Mouse (Mus musculus): Measurements from ENCODE around the gene Sptb.

Gene Sptb

GRCm38 (mm10) chr12:76673794-76674222, 36.5 kb downstream of the Sptb start:
- no peak for DNase-seq (ENCODE audit: low read depth, low spot score)

DNA sequence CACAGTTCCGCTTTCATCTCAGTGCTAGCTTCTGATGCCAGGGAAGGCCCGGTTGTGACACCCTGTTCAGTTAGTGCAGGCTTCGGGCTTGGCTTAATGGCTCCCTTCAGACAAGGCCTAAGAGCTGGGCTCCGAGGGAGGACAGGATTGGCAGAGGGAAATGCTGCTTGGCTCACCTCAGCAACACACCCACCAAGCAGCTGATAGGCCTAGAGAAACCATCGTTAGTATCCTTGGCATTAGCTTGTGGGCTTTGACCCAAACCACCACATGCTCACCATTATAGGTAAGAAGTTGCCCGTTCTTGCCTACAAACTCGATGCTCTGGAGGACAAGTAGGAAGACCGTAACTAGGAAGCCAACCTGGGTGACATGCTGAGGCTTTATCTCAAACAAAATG, 38.3 kb downstream of the Sptb start:
- DNase-seq (ENCODE audit: low read depth, low spot score), result no peak

GRCm38 (mm10) chr12:76670533-76671086, 39.7 kb downstream of the Sptb start:
- peak; percentile 52 for DNase-seq (ENCODE audit: low read depth, low spot score)

DNA sequence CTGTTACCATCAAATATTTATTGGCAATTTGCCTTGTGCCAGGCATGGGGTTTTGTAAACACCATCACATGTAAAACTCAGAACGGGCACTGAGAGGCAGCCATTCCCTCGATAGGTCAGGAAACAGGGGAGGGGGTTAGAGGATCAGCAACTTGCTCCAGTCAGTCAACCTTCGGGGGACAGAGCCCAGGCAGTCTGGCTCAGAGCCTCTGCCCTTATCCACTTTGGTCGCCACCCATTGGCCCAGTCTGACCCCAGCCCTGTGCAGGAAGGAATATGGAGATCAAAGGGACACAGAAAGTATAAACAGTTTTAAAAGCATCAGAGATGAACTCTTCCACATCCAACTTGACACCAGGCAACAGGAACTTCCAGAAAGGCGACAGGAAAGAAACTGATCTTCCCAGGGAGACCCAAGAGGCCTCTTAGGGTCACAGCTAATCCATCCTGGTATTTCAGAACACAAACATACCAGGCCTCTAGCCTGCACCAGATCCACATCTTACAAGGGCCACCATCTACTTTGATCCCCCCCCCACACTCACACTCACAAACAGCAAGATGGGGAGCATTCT, 40.3 kb downstream of the Sptb start:
- DNase-seq (ENCODE audit: low read depth, low spot score), result no peak

DNA sequence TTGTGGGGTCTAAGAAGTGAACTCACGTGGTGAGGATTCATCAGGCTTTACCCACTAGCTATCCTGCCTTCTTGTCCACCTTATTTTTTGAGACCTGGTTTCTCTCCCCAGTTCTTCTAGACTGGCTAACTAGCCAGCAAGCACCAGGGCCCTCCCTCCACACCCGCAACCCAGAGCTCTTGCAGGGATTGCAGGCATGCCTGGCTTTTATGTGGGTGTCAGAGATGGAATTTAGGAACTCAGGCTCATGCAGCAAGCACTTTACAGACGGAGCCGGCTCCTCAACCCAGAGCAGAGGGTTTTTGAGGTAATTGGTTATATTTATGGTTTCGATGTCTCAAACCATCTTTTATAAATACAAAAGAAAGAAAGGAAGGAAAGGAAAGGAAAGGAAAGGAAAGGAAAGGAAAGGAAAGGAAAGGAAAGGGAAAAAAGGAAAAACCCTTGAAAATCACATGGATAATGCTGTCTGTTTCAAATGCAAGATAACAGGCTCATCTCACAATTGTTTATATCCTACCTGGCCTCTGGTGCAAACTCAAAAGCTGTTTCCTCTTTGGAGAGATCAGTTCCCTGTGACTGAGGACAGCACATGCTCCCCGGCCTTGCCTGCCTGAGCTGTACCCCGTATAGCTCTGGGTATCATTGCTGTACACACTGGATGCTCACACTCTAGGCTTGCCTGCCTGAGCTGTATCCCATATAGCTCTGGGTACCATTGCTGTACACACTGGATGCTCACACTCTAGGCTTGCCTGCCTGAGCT, 41.5 kb downstream of the Sptb start:
- DNase-seq (ENCODE audit: low read depth, low spot score), result no peak

GRCm38 (mm10) chr12:76651788-76652345, 58.5 kb downstream of the Sptb start:
- DNase-seq (ENCODE audit: low read depth, low spot score), result peak; percentile 81

GRCm38 (mm10) chr12:76649708-76650687, 60.3 kb downstream of the Sptb start:
- peak; percentile 81 for DNase-seq (ENCODE audit: low read depth, low spot score)

- no peak for DNase-seq (ENCODE audit: low read depth, low spot score)
These were observed 64.9 kb downstream of the Sptb start for GRCm38 (mm10) chr12:76645222-76646110.

GRCm38 (mm10) chr12:76643679-76644078, 66.7 kb downstream of the Sptb start:
- no peak for DNase-seq (ENCODE audit: low read depth, low spot score)

DNA sequence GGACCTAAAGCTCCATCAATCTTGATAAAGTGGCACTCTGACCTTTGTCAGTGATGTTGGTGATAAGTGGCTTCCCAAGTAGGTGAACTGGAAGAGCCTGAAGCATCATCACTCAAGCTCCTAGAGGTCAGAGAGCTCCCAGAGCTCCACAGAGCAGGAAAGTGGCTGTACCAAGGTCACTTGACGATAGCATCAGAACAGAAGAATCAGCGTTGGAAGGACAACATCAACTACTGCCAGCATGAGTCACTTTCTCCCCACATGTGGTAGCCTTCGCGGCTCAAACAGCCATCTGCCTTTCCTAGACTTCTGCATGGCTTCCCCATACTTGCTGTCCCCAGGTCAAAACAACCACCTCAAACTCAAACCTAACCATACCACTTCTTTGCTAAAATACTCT, 67.7 kb downstream of the Sptb start:
- no peak for DNase-seq (ENCODE audit: low read depth, low spot score)

- no peak for DNase-seq (ENCODE audit: low read depth, low spot score)
These were observed 69.7 kb downstream of the Sptb start for GRCm38 (mm10) chr12:76640620-76641019.

DNA sequence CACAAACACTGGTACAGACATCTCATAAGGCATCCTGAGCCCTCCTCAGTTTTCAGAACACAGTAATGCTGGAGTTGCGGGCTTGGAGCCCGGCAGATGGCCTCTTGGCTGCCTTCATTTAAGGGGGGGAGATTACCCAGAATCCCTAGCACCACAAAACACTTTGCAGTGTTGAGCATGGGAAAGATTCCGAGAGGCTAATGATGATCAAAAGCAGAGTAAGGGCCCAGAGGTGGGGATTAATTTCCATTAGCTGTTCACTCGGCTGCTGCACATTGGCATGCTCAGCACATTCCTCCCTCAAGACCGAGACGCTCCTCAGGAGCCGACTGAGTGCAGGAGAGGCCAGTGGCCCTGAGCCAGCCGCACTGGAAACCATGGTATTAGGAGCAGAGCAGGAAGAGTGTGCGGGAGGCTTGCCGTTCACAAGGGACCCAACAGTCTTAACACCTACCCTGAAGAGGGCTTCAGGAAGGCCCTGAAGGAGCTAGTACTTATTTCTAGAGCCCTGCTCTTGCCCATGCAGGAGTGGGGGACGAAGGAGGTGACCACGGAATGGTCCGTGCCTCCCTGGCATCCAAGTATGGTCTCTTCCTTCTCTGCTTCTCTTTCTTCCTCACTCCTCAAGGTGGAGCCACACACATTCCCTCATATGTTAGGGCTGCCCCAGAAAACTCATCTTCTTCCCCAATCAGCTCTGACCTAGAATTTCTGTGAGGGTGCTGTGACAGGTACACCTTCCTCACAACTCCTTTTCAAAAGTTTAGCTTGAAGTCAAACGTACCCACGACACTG, 75.3 kb downstream of the Sptb start:
- peak; percentile 61 for DNase-seq (ENCODE audit: low read depth, low spot score)

- DNase-seq (ENCODE audit: low read depth, low spot score), result no peak
These were observed 87.0 kb downstream of the Sptb start for GRCm38 (mm10) chr12:76623374-76623773.

GRCm38 (mm10) chr12:76619847-76620246, 90.5 kb downstream of the Sptb start:
- no peak for DNase-seq (ENCODE audit: low read depth, low spot score)

- no peak for DNase-seq (ENCODE audit: low read depth, low spot score)
These were observed 92.2 kb downstream of the Sptb start for GRCm38 (mm10) chr12:76618175-76618574.

DNA sequence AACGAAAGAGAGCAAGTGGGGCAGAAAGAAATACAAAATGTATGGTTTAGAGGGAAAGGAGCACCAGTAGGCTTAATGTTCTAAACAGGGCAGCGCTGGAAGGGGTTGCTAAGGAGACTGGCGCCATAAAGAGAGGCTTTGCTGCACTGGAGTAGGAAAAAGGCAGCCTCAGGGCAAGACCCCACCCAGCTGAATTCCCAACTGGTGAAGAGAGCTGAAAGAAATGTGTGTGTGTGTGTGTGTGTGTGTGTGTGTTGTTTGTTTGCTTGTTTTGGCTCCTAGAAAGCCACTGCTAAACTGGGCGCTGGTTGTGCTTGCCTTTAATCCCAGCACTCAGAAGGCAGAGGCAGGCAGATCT, 94.8 kb downstream of the Sptb start:
- DNase-seq (ENCODE audit: low read depth, low spot score), result no peak

- DNase-seq (ENCODE audit: low read depth, low spot score), result no peak
These were observed 95.3 kb downstream of the Sptb start for GRCm38 (mm10) chr12:76614868-76615579.

DNA sequence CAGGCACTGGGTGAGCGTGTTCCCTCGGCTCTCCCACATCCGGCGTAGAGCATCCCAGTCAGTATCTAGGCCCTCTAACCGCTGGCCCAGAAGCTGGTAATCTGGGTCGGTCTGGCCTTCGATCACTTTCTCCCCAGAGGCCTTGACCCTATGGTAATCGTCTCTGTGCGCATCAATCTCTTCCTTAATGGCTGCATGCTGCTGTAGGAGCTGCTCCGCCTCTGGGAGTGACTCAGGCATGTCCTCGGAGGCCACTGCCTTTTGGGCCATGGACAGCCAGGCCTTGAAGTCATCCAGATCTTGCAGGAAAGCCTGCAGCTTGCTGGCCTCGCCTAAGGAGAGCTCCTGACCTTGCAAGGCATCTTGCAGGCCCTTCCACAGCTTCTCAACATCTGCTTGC, 97.7 kb downstream of the Sptb start:
- DNase-seq (ENCODE audit: low read depth, low spot score), result no peak

DNA sequence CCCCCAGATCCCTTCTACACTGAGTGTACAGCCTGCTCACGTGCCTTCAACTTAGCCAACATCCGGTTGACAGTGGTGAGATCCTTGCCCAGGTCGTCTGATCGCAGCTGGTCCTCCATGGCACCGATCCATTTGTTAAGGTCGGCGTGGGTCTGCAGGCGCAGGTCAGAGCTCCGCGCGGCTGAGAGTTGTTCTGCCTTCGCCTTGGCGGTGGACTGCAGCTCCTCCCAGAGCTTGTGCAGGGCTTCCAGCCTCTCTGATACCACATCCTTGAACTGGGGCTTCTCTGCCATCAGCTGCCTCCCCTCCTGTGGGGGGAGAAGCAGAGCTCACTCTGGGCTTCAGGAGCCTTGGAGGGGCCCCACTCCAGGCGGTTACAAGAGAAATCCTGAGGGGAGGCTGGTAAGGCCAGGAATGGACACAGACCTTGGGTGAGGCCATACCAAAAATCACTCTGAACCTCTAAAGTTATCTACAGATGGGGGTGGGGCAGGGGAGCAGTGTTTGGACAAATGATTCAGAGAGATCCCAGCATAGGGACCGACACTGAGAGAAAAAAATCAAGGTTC, 101.3 kb downstream of the Sptb start:
- no peak for DNase-seq (ENCODE audit: low read depth, low spot score)

Measured in skeletal muscle tissue, adult 2 months (tissue).